Mouse (Mus musculus): ENCODE measurements at regions not wholly inside any gene's neighbourhood (a gene's known extent, or its start where the extent isn't known, plus 50 kb on each side); places are given as distances from the start of the nearest gene placed in this dataset.

DNA sequence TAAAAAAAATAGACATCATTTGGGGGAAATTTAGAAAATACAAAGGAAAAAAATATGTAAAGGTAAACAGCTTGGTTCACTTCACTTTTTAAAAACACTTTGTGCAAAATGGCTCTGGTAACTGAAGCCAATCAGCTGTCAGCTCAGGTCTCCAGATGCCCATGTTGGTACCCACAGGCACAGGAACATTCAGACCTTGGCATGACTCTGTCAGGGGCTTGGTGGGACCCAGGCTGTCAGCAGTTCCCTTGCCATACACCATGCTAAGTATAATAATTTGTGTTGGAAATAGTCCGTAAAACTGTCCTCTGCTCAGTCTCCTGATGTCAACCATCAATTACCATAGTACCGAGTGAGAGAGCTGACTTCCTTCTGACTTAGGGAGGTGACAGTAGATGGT is 257.3 kb upstream of the Sphkap start:
- WGBS: 96% methylated on average over 2 of the region's 2 CpGs

DNA sequence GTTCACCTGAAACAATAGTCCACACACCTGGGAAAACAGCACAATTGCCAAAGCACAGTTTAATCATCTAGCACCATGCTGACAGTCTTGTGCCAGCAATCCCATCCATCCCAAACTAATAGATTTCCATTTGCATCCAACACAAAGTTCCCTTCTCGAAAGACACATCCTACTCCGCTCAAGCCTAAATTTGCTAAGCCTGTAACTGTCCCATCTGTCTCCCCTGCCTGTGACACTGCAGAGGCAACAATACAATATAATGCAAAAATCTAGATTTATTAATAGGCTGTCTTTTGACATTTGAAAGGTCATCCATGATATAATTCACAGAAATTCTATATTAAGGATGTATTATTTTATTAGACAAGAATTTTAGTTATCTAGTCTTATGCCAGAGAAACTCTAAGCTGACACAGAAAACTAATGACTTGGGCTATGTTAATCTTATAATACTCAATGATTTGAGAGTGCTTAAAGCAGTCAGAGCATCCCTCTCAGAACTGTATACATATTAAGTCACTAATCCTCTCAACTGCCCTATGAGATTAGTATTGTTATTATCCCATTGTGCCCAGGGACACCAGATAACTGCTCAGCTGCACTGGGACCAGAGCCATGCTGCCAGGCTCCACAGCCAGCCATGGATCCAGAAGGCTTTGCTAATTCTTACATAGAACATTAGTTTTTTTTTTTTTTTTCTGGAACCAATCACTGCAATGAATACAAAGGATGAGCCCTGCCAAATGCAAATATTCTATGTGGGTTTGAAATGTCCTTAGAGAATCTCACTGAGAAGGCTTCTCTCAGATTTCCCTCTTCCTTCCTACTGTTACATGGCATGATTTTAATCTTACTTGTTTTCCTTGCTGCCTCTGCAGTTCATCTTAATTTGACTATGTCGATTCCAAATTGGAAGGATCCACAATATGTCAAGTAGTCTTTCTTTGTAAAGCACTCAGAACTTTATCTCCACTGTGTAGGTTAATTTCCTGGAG is 254.1 kb upstream of the Sphkap start:
- Histone ChIP-seq H3K9me3 (replicated peaks) (no peaks in the 10 kb centered on the region), H3K4me3 (no peak overlapping the region), H3K4me1 (no peaks in the 10 kb centered on the region), H3K27me3 (ENCODE audit: low read depth, poor library complexity, severe bottlenecking) (no peaks in the 10 kb centered on the region), H3K27ac (replicated peaks) (no peak overlapping the region), H3K36me3 (no peaks in the 10 kb centered on the region)
- DNase-seq (ENCODE audit: low spot score): no peak
- WGBS: 85% methylated on average over 3 of the region's 3 CpGs

More for the DNA sequence above, 257.3 kb upstream of the Sphkap start:
- Histone ChIP-seq H3K27ac (replicated peaks) (no peak overlapping the region), H3K4me1 (no peaks in the 10 kb centered on the region), H3K9me3 (replicated peaks) (no peaks in the 10 kb centered on the region), H3K4me3 (no peak overlapping the region), H3K36me3 (no peaks in the 10 kb centered on the region), H3K27me3 (ENCODE audit: low read depth, poor library complexity, severe bottlenecking) (no peaks in the 10 kb centered on the region)
- no peak for DNase-seq (ENCODE audit: low spot score)

- H3K4me3 ChIP-seq: no peak overlapping the region
- no peaks in the 10 kb centered on the region for H3K36me3 ChIP-seq
- H3K27ac ChIP-seq (replicated peaks): no peak overlapping the region
- 90% methylated on average over 2 of the region's 2 CpGs for WGBS
- no peaks in the 10 kb centered on the region for H3K4me1 ChIP-seq
- no peak for DNase-seq (ENCODE audit: low spot score)
- no peaks in the 10 kb centered on the region for H3K9me3 ChIP-seq (replicated peaks)
- H3K27me3 ChIP-seq (ENCODE audit: low read depth, poor library complexity, severe bottlenecking): no peaks in the 10 kb centered on the region
Observed at GRCm38 (mm10) chr1:83653661-83654060, 245.7 kb upstream of the Sphkap start.

DNA sequence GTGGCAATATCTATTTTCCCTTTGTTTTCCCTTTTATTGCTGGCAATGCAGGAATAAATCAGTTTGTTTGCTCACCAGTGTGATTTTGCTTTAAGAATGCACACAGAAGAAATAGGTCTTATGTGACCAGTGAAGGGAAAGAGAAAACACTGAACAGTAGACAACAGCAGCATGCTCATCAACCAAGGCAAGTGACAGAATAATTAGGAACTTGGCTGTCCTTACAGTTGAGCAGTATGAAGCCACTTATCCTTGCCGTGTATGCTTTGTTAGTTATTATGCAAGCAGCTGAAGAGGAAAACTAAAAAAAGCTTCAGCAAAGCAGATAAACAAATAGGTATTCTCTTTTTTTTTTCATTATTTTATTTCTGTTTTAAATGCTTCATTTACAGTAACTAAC is 237.6 kb upstream of the Sphkap start:
- no peaks in the 10 kb centered on the region for H3K9me3 ChIP-seq (replicated peaks)
- no peaks in the 10 kb centered on the region for H3K36me3 ChIP-seq
- H3K4me3 ChIP-seq: no peak overlapping the region
- H3K4me1 ChIP-seq: no peaks in the 10 kb centered on the region
- no peak overlapping the region for H3K27ac ChIP-seq (replicated peaks)
- H3K27me3 ChIP-seq (ENCODE audit: low read depth, poor library complexity, severe bottlenecking): no peaks in the 10 kb centered on the region
- no peak for DNase-seq (ENCODE audit: low spot score)
- 87% methylated on average over 1 of the region's 1 CpGs for WGBS

- no peaks in the 10 kb centered on the region for H3K9me3 ChIP-seq (replicated peaks)
- no peak overlapping the region for H3K4me3 ChIP-seq
- H3K36me3 ChIP-seq: no peaks in the 10 kb centered on the region
- H3K4me1 ChIP-seq: no peaks in the 10 kb centered on the region
- no peak for DNase-seq (ENCODE audit: low spot score)
- no peak overlapping the region for H3K27ac ChIP-seq (replicated peaks)
- H3K27me3 ChIP-seq (ENCODE audit: low read depth, poor library complexity, severe bottlenecking): no peaks in the 10 kb centered on the region
Observed at GRCm38 (mm10) chr1:83642656-83643055, 234.7 kb upstream of the Sphkap start.

DNA sequence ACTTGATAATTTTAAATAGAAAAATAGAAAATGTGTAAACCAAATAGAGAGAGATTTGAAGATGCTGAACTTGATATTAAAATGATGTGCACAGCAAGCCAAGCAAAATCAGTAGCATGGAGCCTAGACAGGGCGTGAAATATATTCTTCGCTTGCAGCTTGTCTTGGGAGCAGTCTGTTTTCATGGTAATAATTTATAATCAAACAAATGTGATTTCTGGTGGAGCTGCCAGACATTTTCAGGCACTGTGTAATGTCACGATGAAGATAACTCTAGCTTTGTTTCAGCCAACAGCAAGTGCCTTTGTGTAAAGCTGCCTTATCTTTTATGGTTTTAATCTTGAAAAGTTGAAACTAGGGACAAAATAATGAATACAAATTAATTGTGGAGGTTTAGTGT is 228.1 kb upstream of the Sphkap start:
- H3K27ac ChIP-seq (replicated peaks): no peak overlapping the region
- WGBS: 92% methylated on average over 3 of the region's 3 CpGs

GRCm38 (mm10) chr1:83631798-83632197 is 223.8 kb upstream of the Sphkap start:
- no peaks in the 10 kb centered on the region for H3K9me3 ChIP-seq (replicated peaks)
- H3K27ac ChIP-seq (replicated peaks): no peak overlapping the region
- WGBS: 58% methylated on average over 4 of the region's 4 CpGs
- no peaks in the 10 kb centered on the region for H3K27me3 ChIP-seq (ENCODE audit: low read depth, poor library complexity, severe bottlenecking)
- H3K36me3 ChIP-seq: no peaks in the 10 kb centered on the region
- DNase-seq (ENCODE audit: low spot score): no peak
- H3K4me3 ChIP-seq: no peak overlapping the region
- no peaks in the 10 kb centered on the region for H3K4me1 ChIP-seq

More for the DNA sequence above, 228.1 kb upstream of the Sphkap start:
- H3K36me3 ChIP-seq: no peaks in the 10 kb centered on the region
- no peak overlapping the region for H3K4me3 ChIP-seq
- no peaks in the 10 kb centered on the region for H3K4me1 ChIP-seq
- H3K9me3 ChIP-seq (replicated peaks): no peaks in the 10 kb centered on the region
- no peak for DNase-seq (ENCODE audit: low spot score)
- H3K27me3 ChIP-seq (ENCODE audit: low read depth, poor library complexity, severe bottlenecking): no peaks in the 10 kb centered on the region

GRCm38 (mm10) chr1:83631394-83631793 is 223.4 kb upstream of the Sphkap start:
- WGBS: 80% methylated on average over 7 of the region's 7 CpGs
- H3K4me3 ChIP-seq: no peak overlapping the region
- H3K27ac ChIP-seq (replicated peaks): no peak overlapping the region
- no peaks in the 10 kb centered on the region for H3K36me3 ChIP-seq
- no peaks in the 10 kb centered on the region for H3K27me3 ChIP-seq (ENCODE audit: low read depth, poor library complexity, severe bottlenecking)
- DNase-seq (ENCODE audit: low spot score): no peak
- H3K9me3 ChIP-seq (replicated peaks): no peaks in the 10 kb centered on the region
- H3K4me1 ChIP-seq: no peaks in the 10 kb centered on the region

GRCm38 (mm10) chr1:83587258-83587657 is 179.3 kb upstream of the Sphkap start:
- Histone ChIP-seq H3K27me3 (ENCODE audit: low read depth, poor library complexity, severe bottlenecking) (no peaks in the 10 kb centered on the region), H3K4me1 (no peaks in the 10 kb centered on the region), H3K9me3 (replicated peaks) (no peaks in the 10 kb centered on the region), H3K36me3 (no peaks in the 10 kb centered on the region), H3K27ac (replicated peaks) (no peak overlapping the region), H3K4me3 (no peak overlapping the region)
- no peak for DNase-seq (ENCODE audit: low spot score)
- WGBS: 86% methylated on average over 1 of the region's 1 CpGs

- H3K36me3 ChIP-seq: no peaks in the 10 kb centered on the region
- no peaks in the 10 kb centered on the region for H3K9me3 ChIP-seq (replicated peaks)
- WGBS: 82% methylated on average over 4 of the region's 4 CpGs
- no peak overlapping the region for H3K27ac ChIP-seq (replicated peaks)
- no peaks in the 10 kb centered on the region for H3K27me3 ChIP-seq (ENCODE audit: low read depth, poor library complexity, severe bottlenecking)
- H3K4me1 ChIP-seq: no peaks in the 10 kb centered on the region
- no peak overlapping the region for H3K4me3 ChIP-seq
- DNase-seq (ENCODE audit: low spot score): no peak
Observed at GRCm38 (mm10) chr1:83583041-83583440, 175.0 kb upstream of the Sphkap start.

DNA sequence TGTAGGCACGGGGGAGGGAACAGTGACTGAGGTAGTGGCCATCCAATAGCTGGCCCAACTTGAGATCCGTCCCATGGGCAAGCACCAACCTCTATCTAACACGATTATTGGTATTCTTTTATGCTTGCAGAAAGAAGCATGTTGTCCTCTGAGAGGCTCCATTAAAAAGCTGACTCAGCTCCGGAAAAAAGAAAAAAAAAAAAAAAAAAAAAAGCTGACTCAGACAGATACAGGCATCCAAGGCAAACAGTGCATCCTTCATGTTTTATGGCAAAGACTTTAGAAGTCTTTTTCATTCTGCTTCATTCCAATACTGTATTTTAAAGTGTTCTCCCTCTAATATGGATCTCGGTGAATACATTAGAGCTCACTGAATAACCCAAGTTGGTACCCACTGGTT is 162.0 kb upstream of the Sphkap start:
- H3K27me3 ChIP-seq (ENCODE audit: low read depth, poor library complexity, severe bottlenecking): no peaks in the 10 kb centered on the region
- H3K4me1 ChIP-seq: no peaks in the 10 kb centered on the region
- no peaks in the 10 kb centered on the region for H3K9me3 ChIP-seq (replicated peaks)
- H3K27ac ChIP-seq (replicated peaks): no peak overlapping the region
- H3K36me3 ChIP-seq: no peaks in the 10 kb centered on the region
- WGBS: 88% methylated on average over 5 of the region's 5 CpGs
- no peak for DNase-seq (ENCODE audit: low spot score)
- H3K4me3 ChIP-seq: no peak overlapping the region

DNA sequence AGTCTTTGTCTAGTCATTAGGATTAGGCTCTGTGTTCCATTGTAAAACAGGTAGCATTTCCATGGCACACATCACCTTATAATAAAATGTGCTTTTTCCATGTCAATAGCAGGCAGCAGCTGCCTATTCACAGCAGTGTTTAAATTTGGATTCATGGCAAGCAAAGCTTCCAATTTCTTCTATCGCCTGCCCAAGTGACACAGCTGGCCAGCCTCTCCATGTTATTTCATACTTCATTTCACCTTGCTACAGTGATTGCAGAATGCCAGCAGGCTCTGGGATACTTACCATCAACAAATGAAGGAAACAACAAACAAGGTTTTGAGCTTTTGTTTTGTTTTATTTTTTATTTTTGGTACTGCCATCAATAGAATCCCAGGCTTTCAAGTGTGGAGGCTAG is 160.7 kb upstream of the Sphkap start:
- Histone ChIP-seq H3K4me3 (no peak overlapping the region), H3K27ac (replicated peaks) (no peak overlapping the region), H3K9me3 (replicated peaks) (no peaks in the 10 kb centered on the region), H3K27me3 (ENCODE audit: low read depth, poor library complexity, severe bottlenecking) (no peaks in the 10 kb centered on the region), H3K4me1 (no peaks in the 10 kb centered on the region), H3K36me3 (no peaks in the 10 kb centered on the region)
- no peak for DNase-seq (ENCODE audit: low spot score)
- WGBS: 85% methylated on average over 1 of the region's 1 CpGs

- no peak for DNase-seq (ENCODE audit: low spot score)
- no peak overlapping the region for H3K27ac ChIP-seq (replicated peaks)
- H3K9me3 ChIP-seq (replicated peaks): no peaks in the 10 kb centered on the region
- no peak overlapping the region for H3K4me3 ChIP-seq
- H3K36me3 ChIP-seq: no peaks in the 10 kb centered on the region
- H3K27me3 ChIP-seq (ENCODE audit: low read depth, poor library complexity, severe bottlenecking): no peaks in the 10 kb centered on the region
- H3K4me1 ChIP-seq: no peaks in the 10 kb centered on the region
Observed at GRCm38 (mm10) chr1:83551617-83552016, 143.6 kb upstream of the Sphkap start.
